Mouse (Mus musculus) forebrain, embryonic 15.5 days (tissue): ENCODE measurements around the gene Odf2. TPM values are rescaled to one million over a fixed set of nuclear protein-coding genes. Genes with fewer than 3 reads are reported as not detected.
A peak's percentile ranks its signal among the peaks of the same experiment; 100 is the strongest.

Source experiments
- ATAC-seq: fragments of 200-750 bp; cut with Nextera tagmentation; replicated peaks from 2 replicates; pipeline ENCODE4 v1.8.0; 2017; ENCODE audit warnings: mild to moderate bottlenecking, moderate TSS enrichment, moderate library complexity
- H3K27ac ChIP-seq: fragments of 300-500 bp; sonication (generic); replicated peaks from 2 replicates; pipeline ENCODE4 v1.5.1; 2015; ENCODE audit warnings: mild to moderate bottlenecking, inconsistent platforms
- H3K27me3 ChIP-seq: fragments of 300-500 bp; sonication (generic); 2 replicates; pipeline ENCODE4 v1.6.1; 2015; ENCODE audit warnings: inconsistent platforms
- H3K36me3 ChIP-seq: fragments of 300-500 bp; sonication (generic); 2 replicates; pipeline ENCODE4 v1.6.1; 2015; ENCODE audit warnings: mild to moderate bottlenecking, inconsistent platforms
- H3K4me1 ChIP-seq: fragments of 300-500 bp; sonication (generic); 2 replicates; pipeline ENCODE4 v1.6.1; 2015; ENCODE audit warnings: inconsistent platforms
- H3K4me2 ChIP-seq: fragments of 300-500 bp; sonication (generic); replicated peaks from 2 replicates; pipeline ENCODE4 v1.6.1; 2015; ENCODE audit warnings: mild to moderate bottlenecking, inconsistent platforms
- H3K4me3 ChIP-seq: fragments of 300-500 bp; sonication (generic); 2 replicates; pipeline ENCODE4 v1.5.1; 2015; ENCODE audit warnings: mild to moderate bottlenecking, inconsistent platforms
- H3K9ac ChIP-seq: fragments of 300-500 bp; sonication (generic); replicated peaks from 2 replicates; pipeline ENCODE4 v1.6.1; 2015; ENCODE audit warnings: mild to moderate bottlenecking, inconsistent platforms
- H3K9me3 ChIP-seq: fragments of 300-500 bp; sonication (generic); 2 replicates; pipeline ENCODE4 v1.6.1; 2016; ENCODE audit warnings: inconsistent platforms
- WGBS: fragments of 180-500 bp; shearing (Covaris S2); methylation state at CpG from one replicate; pipeline ENCODE4 v1.1.7; 2015; ENCODE audit warnings: mixed read lengths; 5-methylcytosine and 5-hydroxymethylcytosine counted together
- polyA plus RNA-seq: library from polyadenylated mRNA; unstranded; fragments of >200 nt; fragmentation: Nextera tagmentation; extraction: Ambion mirVana; gene quantifications from 2 replicates; pipeline ENCODE4 v1.2.1, GENCODE M21; 2015

Gene Odf2
- polyA plus RNA-seq, result 67.9 and 74.8 TPM in 2 replicates

DNA sequence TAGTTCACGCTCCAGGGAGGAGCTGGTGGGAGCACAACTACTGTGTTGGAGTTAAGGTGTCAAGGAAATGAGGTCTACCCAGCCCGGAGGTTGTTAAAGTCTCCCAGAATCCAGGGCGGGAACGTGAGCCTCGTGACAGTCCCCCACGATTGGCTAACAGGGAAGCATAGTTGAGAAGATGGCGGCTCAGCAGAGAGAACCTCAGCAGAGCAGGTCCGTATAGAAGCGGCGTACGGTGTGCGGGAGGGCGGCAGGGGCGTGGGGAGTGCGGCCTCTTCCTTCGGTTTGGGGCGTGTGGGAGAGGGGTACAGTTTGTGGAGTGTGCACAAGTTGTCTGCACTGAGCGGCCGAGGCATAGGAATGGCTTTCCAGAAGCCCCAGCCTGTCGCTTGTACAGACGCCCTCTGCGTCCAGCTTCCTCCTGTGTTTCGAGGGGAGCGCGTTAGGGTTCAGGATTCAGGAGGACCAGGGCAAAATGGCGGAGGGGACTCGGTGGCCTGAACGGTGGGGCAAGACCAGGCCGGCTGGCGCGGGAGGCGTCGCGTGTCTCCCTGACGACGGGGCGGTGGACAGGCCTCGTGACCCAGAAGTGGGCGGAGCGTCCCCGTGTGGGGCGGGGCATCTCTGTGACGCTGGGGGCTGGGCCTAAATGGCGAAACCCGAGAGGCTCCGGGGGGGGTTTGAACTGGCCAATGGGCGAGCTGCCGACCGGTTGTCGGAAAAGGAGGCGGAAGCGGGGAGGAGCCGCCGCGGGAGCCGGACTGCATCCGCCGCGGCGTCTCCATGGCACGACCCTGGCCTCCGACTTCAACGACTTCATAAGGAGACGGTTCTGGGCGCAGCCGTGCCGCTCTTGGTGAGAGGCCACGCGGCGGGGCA, at the start of gene Odf2:
Odf2 (plus strand) TSS at position 156 of the 879 bp plus-strand sequence.
- Histone ChIP-seq H3K9ac (peak within 1 kb of the TSS; percentile 94), H3K9me3 (no peaks in the 10 kb centered on the region), H3K4me1 (peaks cover 18% of the 10 kb centered on the region), H3K4me2 (peak within 1 kb of the TSS; percentile 91), H3K4me3 (peak within 1 kb of the TSS; percentile 83), H3K27me3 (no peaks in the 10 kb centered on the region), H3K27ac (peak within 1 kb of the TSS; percentile 86), H3K36me3 (peaks cover 15% of the 10 kb centered on the region)
- WGBS, result 1% methylated on average over 69 of the region's 70 CpGs
- ATAC-seq, result peak; percentile 88

DNA sequence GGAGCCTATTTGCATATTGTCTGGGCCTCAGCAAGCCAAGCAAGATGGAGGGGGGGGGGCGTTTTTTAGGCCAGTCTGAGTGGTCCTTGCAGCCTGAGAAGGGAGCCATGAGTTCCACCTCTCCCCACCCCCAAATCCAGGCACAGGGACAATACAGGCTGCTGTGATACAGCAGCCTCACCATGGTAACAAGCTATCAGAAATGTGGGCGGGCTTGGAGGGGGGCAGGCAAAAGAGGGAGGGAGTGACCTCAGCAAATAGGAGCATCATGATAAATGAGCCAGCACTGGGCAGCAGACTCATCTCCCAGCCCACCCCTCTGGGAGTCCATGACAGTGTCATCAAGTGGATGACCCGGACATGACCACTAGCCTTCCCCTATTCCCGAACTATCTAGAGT, 49.6 kb upstream of the Odf2 start:
- ATAC-seq, result 0 out of 2 replicates have a peak, but pooled peaks have one; percentile 19
- 0 out of 2 replicates have a peak, but pooled peaks cover 3% of the 10 kb centered on the region for H3K4me1 ChIP-seq
- no peak overlapping the region for H3K4me3 ChIP-seq
- peaks cover 11% of the 10 kb centered on the region for H3K27me3 ChIP-seq
- H3K27ac ChIP-seq, result no peak overlapping the region
- no peak overlapping the region for H3K4me2 ChIP-seq
- no peak overlapping the region for H3K9ac ChIP-seq
- WGBS, result 51% methylated on average over 4 of the region's 4 CpGs
- H3K36me3 ChIP-seq, result peaks cover 19% of the 10 kb centered on the region
- no peaks in the 10 kb centered on the region for H3K9me3 ChIP-seq

DNA sequence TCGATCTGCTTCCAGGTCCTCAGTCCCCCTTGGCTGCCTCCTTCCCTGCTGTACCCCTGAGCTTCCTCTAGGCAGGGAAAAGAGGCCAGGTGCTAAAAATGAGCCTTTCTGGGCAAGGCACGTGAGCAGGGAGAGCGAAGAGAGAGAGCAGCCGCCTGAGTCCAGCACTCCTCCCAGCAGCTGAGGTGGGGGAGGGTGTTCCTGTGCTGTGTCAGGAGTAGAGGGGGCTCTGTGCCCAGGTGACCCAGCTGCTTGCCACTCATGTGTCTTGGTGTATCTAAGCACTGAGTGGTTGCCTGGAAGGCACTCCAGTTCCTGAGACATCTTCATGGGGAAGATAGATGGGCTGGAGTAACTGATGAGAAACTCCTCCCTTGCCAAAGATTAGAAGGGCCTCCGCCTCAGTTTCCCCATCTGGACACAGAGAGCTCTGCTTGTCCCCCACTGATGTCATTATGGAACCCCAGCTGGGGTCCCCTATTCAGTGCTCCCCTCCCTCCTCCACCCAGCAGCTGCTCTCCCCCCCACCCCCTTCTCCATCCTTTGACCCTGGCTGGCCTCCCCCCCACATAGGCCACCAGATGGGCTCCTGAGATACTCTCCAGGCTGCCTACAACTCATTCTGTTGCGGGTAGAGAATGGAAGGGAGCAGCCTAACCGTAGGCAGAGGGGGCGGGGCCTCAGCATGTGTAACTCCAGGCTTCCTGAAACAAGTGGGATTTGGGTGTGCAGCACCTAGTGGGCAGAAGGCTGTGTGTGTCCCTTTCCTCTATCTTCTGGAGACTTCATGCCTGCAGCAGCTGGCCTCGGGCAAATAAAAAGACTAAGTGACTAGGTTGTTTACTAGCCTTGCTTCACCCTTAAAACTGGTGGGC, 45.6 kb upstream of the Odf2 start:
- H3K27ac ChIP-seq, result no peak overlapping the region
- H3K4me3 ChIP-seq, result no peak overlapping the region
- 61% methylated on average over 9 of the region's 9 CpGs for WGBS
- H3K9ac ChIP-seq, result no peak overlapping the region
- peaks cover 13% of the 10 kb centered on the region for H3K4me1 ChIP-seq
- peaks cover 19% of the 10 kb centered on the region for H3K36me3 ChIP-seq
- H3K27me3 ChIP-seq, result peaks cover 35% of the 10 kb centered on the region
- H3K4me2 ChIP-seq, result no peak overlapping the region
- H3K9me3 ChIP-seq, result no peaks in the 10 kb centered on the region
- ATAC-seq, result no peak

DNA sequence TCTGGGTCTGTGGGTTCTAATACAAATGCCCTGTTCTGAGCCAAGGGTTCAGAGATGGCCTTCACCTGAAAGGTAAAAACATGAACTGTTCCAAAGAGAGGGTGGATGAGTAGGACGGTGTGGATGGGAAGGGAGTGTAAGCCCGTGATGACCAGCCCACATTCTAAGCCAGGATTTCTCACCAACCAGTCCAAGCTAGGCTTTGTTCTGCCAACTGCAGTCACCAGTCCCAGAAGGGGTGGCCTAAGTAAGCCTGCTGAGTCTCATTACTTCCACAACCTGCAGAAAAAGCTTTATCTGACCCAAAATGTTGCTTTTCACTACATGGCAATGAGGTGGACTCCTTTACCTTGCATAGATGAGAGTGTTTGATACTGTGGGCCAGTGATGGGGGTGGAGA, 44.9 kb upstream of the Odf2 start:
- Histone ChIP-seq H3K4me3 (no peak overlapping the region), H3K27ac (no peak overlapping the region), H3K4me2 (no peak overlapping the region), H3K27me3 (peaks cover 41% of the 10 kb centered on the region), H3K9ac (no peak overlapping the region), H3K9me3 (no peaks in the 10 kb centered on the region), H3K4me1 (peaks cover 13% of the 10 kb centered on the region), H3K36me3 (peaks cover 19% of the 10 kb centered on the region)
- WGBS, result 60% methylated on average over 2 of the region's 2 CpGs
- no peak for ATAC-seq

DNA sequence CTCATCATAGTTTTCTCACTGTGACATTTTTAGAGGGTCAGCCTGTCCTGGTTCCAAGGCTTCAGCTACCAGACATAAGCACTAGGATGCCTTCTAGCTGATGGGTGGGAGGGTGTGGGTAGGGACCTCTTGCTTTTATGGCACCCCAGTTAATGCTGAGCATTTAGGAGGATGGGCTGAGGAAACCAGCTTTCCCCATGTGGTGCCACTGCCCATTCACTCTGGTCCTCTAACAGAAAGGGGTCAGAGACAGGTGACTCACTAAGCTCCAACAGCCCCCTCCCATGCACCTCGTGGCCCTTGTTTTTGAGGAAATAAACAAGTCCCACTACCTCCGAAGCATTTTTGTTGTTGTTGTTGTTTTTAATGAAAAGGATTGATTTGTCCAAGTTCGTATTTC, 44.4 kb upstream of the Odf2 start:
- Histone ChIP-seq H3K4me2 (no peak overlapping the region), H3K36me3 (peaks cover 19% of the 10 kb centered on the region), H3K27me3 (peaks cover 42% of the 10 kb centered on the region), H3K4me1 (peaks cover 13% of the 10 kb centered on the region), H3K27ac (no peak overlapping the region), H3K9me3 (no peaks in the 10 kb centered on the region), H3K9ac (no peak overlapping the region), H3K4me3 (no peak overlapping the region)
- 15% methylated on average over 3 of the region's 3 CpGs for WGBS
- no peak for ATAC-seq

DNA sequence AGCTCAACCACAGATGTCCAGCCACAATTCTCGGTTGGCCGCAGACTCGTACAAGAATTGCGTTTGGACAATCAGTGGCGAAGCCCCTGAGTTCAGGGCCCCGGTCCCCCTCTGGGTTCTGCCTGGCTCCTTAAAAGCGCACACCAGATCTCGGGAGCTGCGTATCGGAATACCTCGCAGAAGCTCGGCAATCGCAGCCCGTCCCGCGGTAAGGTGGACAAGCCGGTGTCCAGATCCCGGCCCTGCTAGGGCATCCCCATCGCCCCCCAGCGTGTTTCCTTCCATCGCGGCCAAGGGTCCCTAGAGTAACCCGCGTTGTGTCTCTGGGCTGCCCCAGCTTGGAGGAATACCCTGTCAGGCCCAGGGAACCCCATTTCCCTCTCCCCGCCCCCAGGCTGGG, 43.4 kb upstream of the Odf2 start:
- no peak for ATAC-seq
- peak overlapping the region; percentile 49 for H3K4me2 ChIP-seq
- peaks cover 13% of the 10 kb centered on the region for H3K4me1 ChIP-seq
- peaks cover 19% of the 10 kb centered on the region for H3K36me3 ChIP-seq
- peaks cover 42% of the 10 kb centered on the region for H3K27me3 ChIP-seq
- peak overlapping the region; percentile 35 for H3K4me3 ChIP-seq
- H3K9ac ChIP-seq, result peak overlapping the region; percentile 22
- H3K9me3 ChIP-seq, result no peaks in the 10 kb centered on the region
- WGBS, result 5% methylated on average over 25 of the region's 25 CpGs
- no peak overlapping the region for H3K27ac ChIP-seq

DNA sequence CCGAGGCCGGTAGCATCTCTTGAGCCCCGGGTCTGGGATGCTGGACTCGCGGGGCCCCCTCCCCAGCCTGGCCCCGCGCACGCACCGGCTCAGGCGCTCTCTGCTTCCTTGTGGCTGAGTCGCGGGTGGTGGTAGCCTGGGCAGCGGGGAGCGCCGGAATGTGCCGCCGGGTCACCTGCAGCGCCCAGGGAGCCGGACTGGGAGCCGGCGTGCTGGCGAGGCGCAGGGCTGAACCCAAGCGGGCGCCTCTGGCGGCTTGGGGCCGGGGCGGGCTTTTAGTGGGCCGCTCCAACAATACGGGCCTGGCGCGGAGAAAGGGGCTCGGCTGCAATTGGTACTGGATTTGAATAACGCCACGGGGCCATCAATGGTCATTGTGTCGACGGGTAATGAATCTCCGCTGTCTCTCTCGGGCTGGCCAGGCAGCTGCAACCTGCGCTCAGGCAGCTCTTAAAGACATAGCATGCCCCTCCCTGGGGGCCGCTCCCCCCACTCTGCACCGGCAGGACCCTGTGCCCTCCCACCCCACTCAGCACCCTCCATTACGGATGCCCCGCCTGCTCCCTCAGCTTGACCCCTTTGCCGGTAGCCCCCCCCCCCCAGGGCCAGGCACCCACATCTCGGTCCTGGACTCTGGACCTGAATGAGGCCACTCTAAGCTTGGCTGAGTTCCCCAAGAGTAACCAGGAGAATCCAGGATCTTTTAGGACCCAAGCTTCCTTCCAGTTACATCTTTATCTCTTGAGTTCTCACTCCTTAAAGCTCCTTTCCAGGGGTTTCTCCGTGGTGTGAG, 42.8 kb upstream of the Odf2 start:
- ATAC-seq, result 0 out of 2 replicates have a peak, but pooled peaks have one; percentile 46
- Histone ChIP-seq H3K4me3 (peak overlapping the region; percentile 35), H3K27me3 (peaks cover 42% of the 10 kb centered on the region), H3K36me3 (peaks cover 19% of the 10 kb centered on the region), H3K9me3 (no peaks in the 10 kb centered on the region), H3K9ac (peak overlapping the region; percentile 22), H3K4me2 (peak overlapping the region; percentile 49), H3K27ac (no peak overlapping the region), H3K4me1 (peaks cover 13% of the 10 kb centered on the region)
- 1% methylated on average over 42 of the region's 47 CpGs for WGBS

DNA sequence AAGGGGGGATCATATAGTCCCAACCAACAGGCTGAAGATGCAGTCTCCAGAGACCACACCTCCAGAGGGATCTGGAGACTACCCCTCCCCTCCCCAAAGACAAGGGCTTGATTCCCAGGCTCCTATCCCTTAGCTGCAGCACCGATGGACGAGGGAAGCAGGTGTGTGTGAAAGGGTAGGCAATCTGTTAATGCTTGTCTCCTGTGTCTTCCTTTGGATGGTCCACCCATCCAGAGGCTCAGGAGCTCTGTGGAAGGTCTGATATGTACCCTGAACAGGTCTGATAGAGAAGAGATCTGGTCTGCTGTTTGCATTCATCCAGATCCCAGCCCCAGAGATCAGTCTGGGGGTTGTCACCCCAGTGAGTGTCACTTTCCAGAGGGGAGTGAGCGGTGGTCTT, 42.1 kb upstream of the Odf2 start:
- H3K4me2 ChIP-seq, result no peak overlapping the region
- peaks cover 14% of the 10 kb centered on the region for H3K36me3 ChIP-seq
- no peak for ATAC-seq
- H3K4me1 ChIP-seq, result peaks cover 13% of the 10 kb centered on the region
- H3K27ac ChIP-seq, result no peak overlapping the region
- H3K9me3 ChIP-seq, result no peaks in the 10 kb centered on the region
- 33% methylated on average over 3 of the region's 3 CpGs for WGBS
- no peak overlapping the region for H3K9ac ChIP-seq
- H3K27me3 ChIP-seq, result peaks cover 42% of the 10 kb centered on the region
- no peak overlapping the region for H3K4me3 ChIP-seq

DNA sequence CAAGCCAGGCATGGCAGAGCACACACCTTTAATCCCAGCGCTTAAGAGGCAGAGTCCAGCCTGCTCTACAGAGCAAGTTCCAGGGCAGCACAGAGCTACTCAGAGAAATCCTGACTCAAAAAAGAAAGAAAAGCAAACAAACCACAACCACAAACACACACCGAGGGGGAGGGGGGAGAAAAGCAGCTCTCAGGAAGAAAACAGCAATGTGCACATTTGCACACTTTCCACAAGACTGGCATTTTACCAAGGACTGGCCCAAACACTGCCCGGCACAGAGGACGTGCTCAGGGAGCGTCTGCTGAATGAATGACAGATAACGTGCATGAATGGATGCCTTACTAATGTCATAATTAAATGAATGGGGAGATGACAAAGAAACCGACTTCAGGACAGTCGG, 40.0 kb upstream of the Odf2 start:
- H3K4me3 ChIP-seq, result no peak overlapping the region
- no peak for ATAC-seq
- H3K9ac ChIP-seq, result no peak overlapping the region
- H3K4me2 ChIP-seq, result no peak overlapping the region
- H3K4me1 ChIP-seq, result peaks cover 13% of the 10 kb centered on the region
- peaks cover 35% of the 10 kb centered on the region for H3K27me3 ChIP-seq
- no peak overlapping the region for H3K27ac ChIP-seq
- WGBS, result 63% methylated on average over 8 of the region's 8 CpGs
- H3K9me3 ChIP-seq, result no peaks in the 10 kb centered on the region
- H3K36me3 ChIP-seq, result no peaks in the 10 kb centered on the region

DNA sequence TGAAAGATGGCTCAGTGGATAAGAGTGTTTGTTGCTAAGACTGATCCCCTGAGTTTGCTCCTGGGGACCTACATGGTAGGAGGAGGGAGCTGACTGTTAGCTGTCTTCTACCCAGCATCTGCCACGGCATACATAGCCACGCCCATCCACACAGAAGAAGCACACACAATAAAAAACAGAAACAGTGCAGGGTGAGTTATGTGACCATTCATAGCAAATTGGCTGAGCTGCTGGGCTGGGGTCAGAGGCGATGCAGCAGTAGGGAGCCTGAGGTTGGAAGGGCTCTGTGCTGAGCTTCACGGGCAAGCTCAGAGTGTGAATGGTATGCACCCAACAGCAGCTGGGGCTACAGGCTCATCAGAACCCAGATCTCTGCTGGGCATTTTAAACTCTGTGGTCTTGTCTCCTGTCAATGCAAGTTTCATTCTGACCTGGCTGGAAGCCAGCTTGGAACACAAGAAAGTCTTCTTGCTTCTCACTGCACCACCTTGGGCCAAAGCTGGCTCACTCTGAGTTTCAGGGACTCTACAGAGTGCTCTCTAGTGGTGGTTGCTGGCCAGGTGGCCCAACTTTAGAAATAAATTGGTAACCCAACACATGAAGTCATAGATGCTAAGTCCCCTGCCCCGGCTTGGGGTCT, 39.1 kb upstream of the Odf2 start:
- H3K4me3 ChIP-seq, result no peak overlapping the region
- H3K9me3 ChIP-seq, result no peaks in the 10 kb centered on the region
- peaks cover 13% of the 10 kb centered on the region for H3K4me1 ChIP-seq
- peaks cover 26% of the 10 kb centered on the region; the same call in 1 of the 2 replicates for H3K27me3 ChIP-seq
- no peak overlapping the region for H3K27ac ChIP-seq
- H3K36me3 ChIP-seq, result no peaks in the 10 kb centered on the region
- WGBS, result 57% methylated on average over 5 of the region's 5 CpGs
- H3K4me2 ChIP-seq, result no peak overlapping the region
- H3K9ac ChIP-seq, result no peak overlapping the region
- ATAC-seq, result no peak

DNA sequence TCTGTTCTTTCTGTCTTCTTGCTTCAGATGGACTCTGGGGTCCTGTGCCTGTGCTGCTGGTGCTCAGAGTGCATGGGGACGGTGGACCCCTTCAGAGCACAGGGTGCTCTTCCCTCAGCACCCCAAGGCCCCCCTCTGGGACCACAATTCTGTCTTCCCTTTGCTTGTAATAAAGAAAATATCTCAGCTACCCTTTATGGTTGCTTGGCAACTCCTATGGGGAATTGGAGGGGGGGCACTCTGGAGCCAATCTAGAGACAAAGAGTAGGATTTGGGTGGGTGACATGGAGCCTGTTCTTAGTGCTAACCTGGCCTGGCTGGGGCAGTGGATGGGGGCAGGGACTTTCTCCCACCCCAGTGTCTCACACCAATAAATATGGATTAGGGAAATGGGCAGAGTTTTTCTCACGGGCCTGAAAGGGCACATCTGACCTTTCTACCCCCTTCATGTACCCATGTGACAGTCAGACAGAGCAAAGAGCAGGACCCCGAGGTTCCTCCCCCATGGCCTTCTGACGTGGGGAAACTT, 36.0 kb upstream of the Odf2 start:
- no peak overlapping the region for H3K27ac ChIP-seq
- 0 out of 2 replicates have a peak, but pooled peaks cover 6% of the 10 kb centered on the region for H3K4me1 ChIP-seq
- H3K9ac ChIP-seq, result no peak overlapping the region
- H3K27me3 ChIP-seq, result peaks cover 8% of the 10 kb centered on the region; the same call in 1 of the 2 replicates
- 27% methylated on average over 4 of the region's 4 CpGs for WGBS
- no peak for ATAC-seq
- H3K4me2 ChIP-seq, result no peak overlapping the region
- H3K36me3 ChIP-seq, result no peaks in the 10 kb centered on the region
- H3K9me3 ChIP-seq, result no peaks in the 10 kb centered on the region
- H3K4me3 ChIP-seq, result no peak overlapping the region
